Mouse (Mus musculus) neural tube, embryonic 15.5 days (tissue): ENCODE measurements around the gene Nmrk2. TPM values are rescaled to one million over a fixed set of nuclear protein-coding genes. Genes with fewer than 3 reads are reported as not detected.

Source experiments
- ATAC-seq: fragments of 200-750 bp; cut with Nextera tagmentation; 2 replicates; pipeline ENCODE4 v1.8.0; 2017; ENCODE audit warnings: mild to moderate bottlenecking, moderate TSS enrichment, moderate library complexity; ENCODE audit not compliant: low FRiP score
- H3K27ac ChIP-seq: fragments of 300-500 bp; sonication (generic); replicated peaks from 2 replicates; pipeline ENCODE4 v1.5.1; 2015; ENCODE audit warnings: mild to moderate bottlenecking, inconsistent platforms
- H3K27me3 ChIP-seq: fragments of 300-500 bp; sonication (generic); replicated peaks from 2 replicates; pipeline ENCODE4 v1.6.1; 2015; ENCODE audit warnings: inconsistent platforms
- H3K36me3 ChIP-seq: fragments of 300-500 bp; sonication (generic); 2 replicates; pipeline ENCODE4 v1.6.1; 2015; ENCODE audit warnings: inconsistent platforms
- H3K4me1 ChIP-seq: fragments of 300-500 bp; sonication (generic); 2 replicates; pipeline ENCODE4 v1.6.1; 2015; ENCODE audit warnings: inconsistent platforms
- H3K4me2 ChIP-seq: fragments of 300-500 bp; sonication (generic); 2 replicates; pipeline ENCODE4 v1.6.1; 2015; ENCODE audit warnings: inconsistent platforms, mild to moderate bottlenecking, moderate library complexity
- H3K4me3 ChIP-seq: fragments of 300-500 bp; sonication (generic); replicated peaks from 2 replicates; pipeline ENCODE4 v1.5.1; 2015; ENCODE audit warnings: mild to moderate bottlenecking, inconsistent platforms
- H3K9ac ChIP-seq: fragments of 300-500 bp; sonication (generic); replicated peaks from 2 replicates; pipeline ENCODE4 v1.6.1; 2015; ENCODE audit warnings: mild to moderate bottlenecking, inconsistent platforms
- H3K9me3 ChIP-seq: fragments of 300-500 bp; sonication (generic); replicated peaks from 2 replicates; pipeline ENCODE4 v1.6.1; 2016; ENCODE audit warnings: inconsistent platforms
- WGBS: fragments of 180-500 bp; shearing (Covaris S2); methylation state at CpG from one replicate; pipeline ENCODE4 v1.1.7; 2015; ENCODE audit warnings: mixed read lengths; 5-methylcytosine and 5-hydroxymethylcytosine counted together
- polyA plus RNA-seq: library from polyadenylated mRNA; unstranded; fragments of >200 nt; fragmentation: Nextera tagmentation; extraction: Ambion mirVana; gene quantifications from 2 replicates; pipeline ENCODE4 v1.2.1, GENCODE M21; 2015

Gene Nmrk2
- polyA plus RNA-seq, 1 experiment from 2014 or later: 0.17 TPM

DNA sequence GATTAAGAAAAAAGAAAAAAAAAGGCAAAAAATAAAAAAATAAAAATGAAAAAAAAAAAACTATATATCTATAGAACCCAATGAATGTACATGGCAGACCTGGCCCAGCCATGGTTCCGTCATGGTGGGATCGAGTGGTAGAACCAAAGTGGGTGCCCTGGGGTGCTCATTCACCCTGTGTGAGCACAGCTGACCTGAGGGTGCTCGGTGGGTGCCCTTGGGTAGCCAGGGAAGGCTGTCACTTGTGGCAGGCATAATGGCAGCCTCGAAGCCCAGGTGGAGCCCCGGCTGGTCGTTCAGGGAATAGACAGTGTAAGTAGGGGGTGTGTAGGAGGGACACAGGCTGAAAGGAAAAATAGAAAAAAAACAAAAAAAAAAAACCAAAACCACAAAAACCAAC lies 50.6 kb downstream of the Nmrk2 start:
- Histone ChIP-seq H3K27me3 (no peaks in the 10 kb centered on the region), H3K9ac (no peak overlapping the region), H3K4me1 (no peaks in the 10 kb centered on the region), H3K9me3 (no peaks in the 10 kb centered on the region), H3K27ac (no peak overlapping the region), H3K36me3 (peaks cover 79% of the 10 kb centered on the region), H3K4me3 (no peak overlapping the region), H3K4me2 (no peak overlapping the region)
- WGBS: 78% methylated on average over 6 of the region's 6 CpGs
- no peak for ATAC-seq

Other genes starting within 250 kb of the Nmrk2 start
- gene Gng7, start 187.1 kb downstream of the Nmrk2 start, polyA plus RNA-seq: 22.8 and 24.9 TPM in 2 replicates
- gene Diras1, start 176.4 kb downstream of the Nmrk2 start, polyA plus RNA-seq: 55.3 and 69.4 TPM in 2 replicates
- gene Slc39a3, start 164.6 kb downstream of the Nmrk2 start, polyA plus RNA-seq: 43.9 and 47.7 TPM in 2 replicates
- gene Sgta, start 141.9 kb downstream of the Nmrk2 start, polyA plus RNA-seq: 290 and 298 TPM in 2 replicates
- gene Thop1, start 132.0 kb downstream of the Nmrk2 start, polyA plus RNA-seq: 44.3 and 52.9 TPM in 2 replicates
- gene Creb3l3, start 103.2 kb downstream of the Nmrk2 start, polyA plus RNA-seq: 0.38 and 0.56 TPM in 2 replicates
- gene Map2k2, start 96.1 kb downstream of the Nmrk2 start, polyA plus RNA-seq: 227 and 241 TPM in 2 replicates
- 14.8 and 21.0 TPM in 2 replicates for gene Zbtb7a, start 66.8 kb downstream of the Nmrk2 start, polyA plus RNA-seq
- gene Pias4, start 34.1 kb downstream of the Nmrk2 start, polyA plus RNA-seq: 52.8 and 57.3 TPM in 2 replicates
- gene Eef2, start 25.4 kb downstream of the Nmrk2 start, polyA plus RNA-seq: 493 and 549 TPM in 2 replicates
- gene Dapk3, start 19.0 kb downstream of the Nmrk2 start, polyA plus RNA-seq: 65.7 and 70.4 TPM in 2 replicates
- not detected in 2 replicates for gene 4930442H23Rik, start 18.2 kb downstream of the Nmrk2 start, polyA plus RNA-seq
- gene Atcay, start 28.8 kb upstream of the Nmrk2 start, polyA plus RNA-seq: 64.8 and 91.1 TPM in 2 replicates
- gene Zfr2, start 31.1 kb upstream of the Nmrk2 start, polyA plus RNA-seq: 27.1 and 31.9 TPM in 2 replicates
- 37.1 and 48.3 TPM in 2 replicates for gene Matk, start 50.9 kb upstream of the Nmrk2 start, polyA plus RNA-seq
- gene Mrpl54, start 64.9 kb upstream of the Nmrk2 start, polyA plus RNA-seq: 155 and 160 TPM in 2 replicates
- gene Apba3, start 64.9 kb upstream of the Nmrk2 start, polyA plus RNA-seq: 38.0 and 39.1 TPM in 2 replicates
- 4.1 and 7.9 TPM in 2 replicates for gene Tjp3, start 89.5 kb upstream of the Nmrk2 start, polyA plus RNA-seq
- 116 and 124 TPM in 2 replicates for gene Pip5k1c, start 90.9 kb upstream of the Nmrk2 start, polyA plus RNA-seq
- 27.8 and 34.0 TPM in 2 replicates for gene Cactin, start 119.1 kb upstream of the Nmrk2 start, polyA plus RNA-seq
- gene Tbxa2r, start 126.7 kb upstream of the Nmrk2 start, polyA plus RNA-seq: 5.5 and 11.4 TPM in 2 replicates
- gene Gipc3, start 141.2 kb upstream of the Nmrk2 start, polyA plus RNA-seq: not detected in 2 replicates
- gene Hmg20b, start 148.4 kb upstream of the Nmrk2 start, polyA plus RNA-seq: 31.0 and 48.9 TPM in 2 replicates
- 22.9 and 29.4 TPM in 2 replicates for gene Mfsd12, start 155.4 kb upstream of the Nmrk2 start, polyA plus RNA-seq
- gene 4930404N11Rik, start 163.8 kb upstream of the Nmrk2 start, polyA plus RNA-seq: 1.3 and 1.5 TPM in 2 replicates
- 132 and 146 TPM in 2 replicates for gene Fzr1, start 176.5 kb upstream of the Nmrk2 start, polyA plus RNA-seq
- 101 TPM in 2 replicates for gene Dohh, start 182.4 kb upstream of the Nmrk2 start, polyA plus RNA-seq
- gene Gm48551, start 182.4 kb upstream of the Nmrk2 start, polyA plus RNA-seq: 5.7 and 7.2 TPM in 2 replicates
- 3.4 and 3.6 TPM in 2 replicates for gene Gm48552, start 187.0 kb upstream of the Nmrk2 start, polyA plus RNA-seq
- 2.5 and 9.3 TPM in 2 replicates for gene Smim24, start 191.0 kb upstream of the Nmrk2 start, polyA plus RNA-seq